Mouse (Mus musculus): Measurements from ENCODE around the gene Smpdl3b. TPM values are rescaled to one million over a fixed set of nuclear protein-coding genes. Genes with fewer than 3 reads are reported as not detected.
"Not testable (repeated sequence)": the region's sequence is repeated elsewhere in the genome, so short reads cannot be mapped to it uniquely, and the experiment has no call there.

Gene Smpdl3b
- polyA plus RNA-seq, 1 experiment from 2014 or later: 5.3 TPM

GRCm38 (mm10) chr4:132746911-132747517 is 10.0 kb downstream of the Smpdl3b start:
- ATAC-seq (ENCODE audit: insufficient read depth, low FRiP score): no peak
- H3K9me3 ChIP-seq (replicated peaks; ENCODE audit: control insufficient read depth, low read length): no peaks in the 10 kb centered on the region
- H3K4me1 ChIP-seq (ENCODE audit: control insufficient read depth, insufficient read depth, low read length): no peaks in the 10 kb centered on the region
- WGBS: 86% methylated on average over 9 of the region's 9 CpGs
- no peaks in the 10 kb centered on the region for H3K36me3 ChIP-seq (ENCODE audit: control insufficient read depth, insufficient read depth, low read length)
- no peaks in the 10 kb centered on the region for H3K27me3 ChIP-seq (ENCODE audit: control insufficient read depth, insufficient read depth, low read length)
- no peak overlapping the region for H3K4me2 ChIP-seq (ENCODE audit: low read depth, low read length)
- H3K27ac ChIP-seq (ENCODE audit: low read length): peak overlapping the region; percentile 46; the same call in 1 of the 2 replicates
- H3K9ac ChIP-seq (ENCODE audit: low read length): no peak overlapping the region
- no peak overlapping the region for H3K4me3 ChIP-seq (replicated peaks; ENCODE audit: low read length)

- Histone ChIP-seq H3K36me3 (ENCODE audit: control insufficient read depth, insufficient read depth, low read length) (no peaks in the 10 kb centered on the region), H3K27me3 (ENCODE audit: control insufficient read depth, insufficient read depth, low read length) (no peaks in the 10 kb centered on the region), H3K9ac (ENCODE audit: low read length) (no peak overlapping the region), H3K9me3 (replicated peaks; ENCODE audit: control insufficient read depth, low read length) (no peaks in the 10 kb centered on the region), H3K4me2 (ENCODE audit: low read depth, low read length) (no peak overlapping the region), H3K4me3 (replicated peaks; ENCODE audit: low read length) (no peak overlapping the region), H3K27ac (ENCODE audit: low read length) (no peak overlapping the region), H3K4me1 (ENCODE audit: control insufficient read depth, insufficient read depth, low read length) (no peaks in the 10 kb centered on the region)
- 66% methylated on average over 11 of the region's 11 CpGs for WGBS
- no peak for ATAC-seq (ENCODE audit: insufficient read depth, low FRiP score)
These were observed 12.8 kb downstream of the Smpdl3b start for GRCm38 (mm10) chr4:132743992-132744911.

- Histone ChIP-seq H3K36me3 (ENCODE audit: control insufficient read depth, insufficient read depth, low read length) (no peaks in the 10 kb centered on the region), H3K27ac (ENCODE audit: low read length) (no peak overlapping the region), H3K9me3 (replicated peaks; ENCODE audit: control insufficient read depth, low read length) (no peaks in the 10 kb centered on the region), H3K9ac (ENCODE audit: low read length) (no peak overlapping the region), H3K27me3 (ENCODE audit: control insufficient read depth, insufficient read depth, low read length) (no peaks in the 10 kb centered on the region), H3K4me2 (ENCODE audit: low read depth, low read length) (no peak overlapping the region), H3K4me3 (replicated peaks; ENCODE audit: low read length) (no peak overlapping the region), H3K4me1 (ENCODE audit: control insufficient read depth, insufficient read depth, low read length) (no peaks in the 10 kb centered on the region)
- 86% methylated on average over 7 of the region's 7 CpGs for WGBS
- ATAC-seq (ENCODE audit: insufficient read depth, low FRiP score): no peak
These were observed 15.6 kb downstream of the Smpdl3b start for GRCm38 (mm10) chr4:132741491-132741890.

GRCm38 (mm10) chr4:132737154-132737553 is 19.9 kb downstream of the Smpdl3b start:
- not testable (repeated sequence) for H3K4me3 ChIP-seq (replicated peaks; ENCODE audit: low read length); H3K4me1 ChIP-seq (ENCODE audit: control insufficient read depth, insufficient read depth, low read length); H3K27me3 ChIP-seq (ENCODE audit: control insufficient read depth, insufficient read depth, low read length); ATAC-seq (ENCODE audit: insufficient read depth, low FRiP score); H3K4me2 ChIP-seq (ENCODE audit: low read depth, low read length); H3K36me3 ChIP-seq (ENCODE audit: control insufficient read depth, insufficient read depth, low read length); H3K9me3 ChIP-seq (replicated peaks; ENCODE audit: control insufficient read depth, low read length); H3K27ac ChIP-seq (ENCODE audit: low read length); H3K9ac ChIP-seq (ENCODE audit: low read length)
- WGBS: 91% methylated on average over 9 of the region's 9 CpGs

GRCm38 (mm10) chr4:132735894-132736293 is 21.2 kb downstream of the Smpdl3b start:
- H3K4me2 ChIP-seq (ENCODE audit: low read depth, low read length): no peak overlapping the region
- WGBS: 65% methylated on average over 3 of the region's 3 CpGs
- H3K36me3 ChIP-seq (ENCODE audit: control insufficient read depth, insufficient read depth, low read length): no peaks in the 10 kb centered on the region
- H3K27ac ChIP-seq (ENCODE audit: low read length): no peak overlapping the region
- 0 out of 2 replicates have a peak, but pooled peaks cover 6% of the 10 kb centered on the region for H3K4me1 ChIP-seq (ENCODE audit: control insufficient read depth, insufficient read depth, low read length)
- H3K9me3 ChIP-seq (replicated peaks; ENCODE audit: control insufficient read depth, low read length): no peaks in the 10 kb centered on the region
- H3K27me3 ChIP-seq (ENCODE audit: control insufficient read depth, insufficient read depth, low read length): no peaks in the 10 kb centered on the region
- H3K9ac ChIP-seq (ENCODE audit: low read length): no peak overlapping the region
- H3K4me3 ChIP-seq (replicated peaks; ENCODE audit: low read length): no peak overlapping the region
- ATAC-seq (ENCODE audit: insufficient read depth, low FRiP score): no peak

GRCm38 (mm10) chr4:132735389-132735788 is 21.7 kb downstream of the Smpdl3b start:
- Histone ChIP-seq H3K36me3 (ENCODE audit: control insufficient read depth, insufficient read depth, low read length) (no peaks in the 10 kb centered on the region), H3K27me3 (ENCODE audit: control insufficient read depth, insufficient read depth, low read length) (no peaks in the 10 kb centered on the region), H3K4me2 (ENCODE audit: low read depth, low read length) (no peak overlapping the region), H3K9ac (ENCODE audit: low read length) (no peak overlapping the region), H3K27ac (ENCODE audit: low read length) (no peak overlapping the region), H3K4me1 (ENCODE audit: control insufficient read depth, insufficient read depth, low read length) (0 out of 2 replicates have a peak, but pooled peaks cover 6% of the 10 kb centered on the region), H3K9me3 (replicated peaks; ENCODE audit: control insufficient read depth, low read length) (no peaks in the 10 kb centered on the region), H3K4me3 (replicated peaks; ENCODE audit: low read length) (no peak overlapping the region)
- whole genome bisulfite sequencing: 74% methylated on average over 2 of the region's 2 CpGs
- no peak for ATAC-seq (ENCODE audit: insufficient read depth, low FRiP score)

- no peak overlapping the region for H3K4me2 ChIP-seq (ENCODE audit: low read depth, low read length)
- ATAC-seq (ENCODE audit: insufficient read depth, low FRiP score): no peak
- no peaks in the 10 kb centered on the region for H3K36me3 ChIP-seq (ENCODE audit: control insufficient read depth, insufficient read depth, low read length)
- no peak overlapping the region for H3K9ac ChIP-seq (ENCODE audit: low read length)
- no peak overlapping the region for H3K27ac ChIP-seq (ENCODE audit: low read length)
- H3K4me3 ChIP-seq (replicated peaks; ENCODE audit: low read length): no peak overlapping the region
- H3K9me3 ChIP-seq (replicated peaks; ENCODE audit: control insufficient read depth, low read length): no peaks in the 10 kb centered on the region
- 0 out of 2 replicates have a peak, but pooled peaks cover 6% of the 10 kb centered on the region for H3K4me1 ChIP-seq (ENCODE audit: control insufficient read depth, insufficient read depth, low read length)
- H3K27me3 ChIP-seq (ENCODE audit: control insufficient read depth, insufficient read depth, low read length): no peaks in the 10 kb centered on the region
- WGBS: 90% methylated on average over 2 of the region's 2 CpGs
These were observed 22.3 kb downstream of the Smpdl3b start for GRCm38 (mm10) chr4:132734766-132735165.

GRCm38 (mm10) chr4:132733071-132733770 is 23.8 kb downstream of the Smpdl3b start:
- ATAC-seq (ENCODE audit: insufficient read depth, low FRiP score): no peak
- WGBS: 89% methylated on average over 25 of the region's 25 CpGs
- no peak overlapping the region for H3K27ac ChIP-seq (ENCODE audit: low read length)
- H3K4me1 ChIP-seq (ENCODE audit: control insufficient read depth, insufficient read depth, low read length): 0 out of 2 replicates have a peak, but pooled peaks cover 6% of the 10 kb centered on the region
- H3K4me3 ChIP-seq (replicated peaks; ENCODE audit: low read length): no peak overlapping the region
- no peaks in the 10 kb centered on the region for H3K36me3 ChIP-seq (ENCODE audit: control insufficient read depth, insufficient read depth, low read length)
- H3K9me3 ChIP-seq (replicated peaks; ENCODE audit: control insufficient read depth, low read length): no peaks in the 10 kb centered on the region
- no peak overlapping the region for H3K4me2 ChIP-seq (ENCODE audit: low read depth, low read length)
- H3K27me3 ChIP-seq (ENCODE audit: control insufficient read depth, insufficient read depth, low read length): no peaks in the 10 kb centered on the region
- no peak overlapping the region for H3K9ac ChIP-seq (ENCODE audit: low read length)
